Mouse (Mus musculus): ENCODE data around the gene Zdhhc17. TPM values are rescaled to one million over a fixed set of nuclear protein-coding genes. Genes with fewer than 3 reads are reported as not detected.
A peak's percentile ranks its signal among the peaks of the same experiment; 100 is the strongest.

The Zdhhc17 gene
- polyA plus RNA-seq (2016; fragmentation: Nextera tagmentation; extraction: Ambion mirVana), result 28.9 and 32.1 TPM in 2 replicates

- Histone ChIP-seq H3K9me3 (replicated peaks) (no peaks in the 10 kb centered on the region), H3K36me3 (no peaks in the 10 kb centered on the region; the same call in 1 of the 2 replicates), H3K27ac (replicated peaks) (peak within 1 kb of the TSS; percentile 100), H3K4me1 (peaks cover 43% of the 10 kb centered on the region), H3K4me3 (peak within 1 kb of the TSS; percentile 92), H3K27me3 (ENCODE audit: low read depth, poor library complexity, severe bottlenecking) (no peaks in the 10 kb centered on the region)
- under 1% methylated on average over 111 of the region's 112 CpGs for WGBS
- peak; percentile 94 for DNase-seq (ENCODE audit: low spot score)
These were observed at the start of gene Zdhhc17 for GRCm38 (mm10) chr10:111009641-111010479. Gene Zdhhc17 (minus strand): TSS chr10:111010140.

GRCm38 (mm10) chr10:111055770-111056169 is 45.8 kb upstream of the Zdhhc17 start:
- H3K27me3 ChIP-seq (ENCODE audit: low read depth, poor library complexity, severe bottlenecking), result no peaks in the 10 kb centered on the region
- peaks cover 23% of the 10 kb centered on the region for H3K4me1 ChIP-seq
- WGBS, result 50% methylated on average over 4 of the region's 4 CpGs
- peak overlapping the region; percentile 59 for H3K27ac ChIP-seq (replicated peaks)
- no peak for DNase-seq (ENCODE audit: low spot score)
- no peaks in the 10 kb centered on the region for H3K36me3 ChIP-seq
- H3K4me3 ChIP-seq, result no peak overlapping the region
- no peaks in the 10 kb centered on the region for H3K9me3 ChIP-seq (replicated peaks)

DNA sequence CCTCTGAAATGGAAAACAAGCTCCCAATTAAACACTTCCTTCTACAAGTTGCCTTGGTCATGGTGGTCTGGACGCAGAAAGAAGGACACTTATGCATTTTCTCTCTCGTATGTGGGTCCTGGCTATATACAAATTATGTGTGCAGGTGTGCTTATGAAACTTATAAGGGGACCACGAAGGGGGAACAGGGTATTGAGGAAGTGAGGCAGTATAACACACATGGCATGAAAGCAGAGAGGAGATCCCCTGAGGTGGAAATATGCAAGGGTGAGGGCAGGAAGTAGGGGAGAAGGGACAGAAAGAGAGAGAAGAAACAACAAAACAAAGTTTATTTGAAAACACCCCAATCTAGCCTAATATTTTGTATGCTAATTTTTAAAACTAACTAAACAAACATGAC is 41.7 kb upstream of the Zdhhc17 start:
- 92% methylated on average over 3 of the region's 3 CpGs for whole genome bisulfite sequencing
- no peak for DNase-seq (ENCODE audit: low spot score)
- Histone ChIP-seq H3K27ac (replicated peaks) (no peak overlapping the region), H3K27me3 (ENCODE audit: low read depth, poor library complexity, severe bottlenecking) (no peaks in the 10 kb centered on the region), H3K4me3 (no peak overlapping the region), H3K4me1 (peaks cover 23% of the 10 kb centered on the region), H3K9me3 (replicated peaks) (no peaks in the 10 kb centered on the region), H3K36me3 (no peaks in the 10 kb centered on the region)

GRCm38 (mm10) chr10:111050511-111050910 is 40.6 kb upstream of the Zdhhc17 start:
- no peak overlapping the region for H3K4me3 ChIP-seq
- WGBS, result 89% methylated on average over 4 of the region's 4 CpGs
- peaks cover 13% of the 10 kb centered on the region for H3K4me1 ChIP-seq
- H3K27me3 ChIP-seq (ENCODE audit: low read depth, poor library complexity, severe bottlenecking), result no peaks in the 10 kb centered on the region
- DNase-seq (ENCODE audit: low spot score), result no peak
- H3K27ac ChIP-seq (replicated peaks), result no peak overlapping the region
- H3K36me3 ChIP-seq, result no peaks in the 10 kb centered on the region
- H3K9me3 ChIP-seq (replicated peaks), result no peaks in the 10 kb centered on the region

DNA sequence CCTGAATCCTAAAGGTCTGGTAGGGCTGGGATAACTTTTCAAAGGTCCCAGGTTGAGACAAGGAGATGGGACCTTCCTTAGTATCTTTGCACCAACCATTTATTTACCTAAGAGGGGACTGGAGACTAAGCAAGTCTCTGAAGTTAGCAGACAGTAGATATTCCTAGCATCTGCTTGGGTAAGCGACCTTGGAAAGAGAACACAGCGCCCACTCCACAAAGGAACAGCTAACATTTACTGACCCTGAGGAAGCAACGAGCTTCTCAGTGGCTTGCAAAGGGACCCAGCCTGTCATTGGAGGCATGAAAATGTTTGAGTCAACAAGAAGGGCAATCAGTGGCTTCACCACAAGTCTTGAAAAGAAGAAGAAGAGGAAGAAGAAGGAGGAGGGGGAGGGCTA is 40.1 kb upstream of the Zdhhc17 start:
- H3K27ac ChIP-seq (replicated peaks), result no peak overlapping the region
- no peaks in the 10 kb centered on the region for H3K27me3 ChIP-seq (ENCODE audit: low read depth, poor library complexity, severe bottlenecking)
- DNase-seq (ENCODE audit: low spot score), result no peak
- H3K4me3 ChIP-seq, result no peak overlapping the region
- peaks cover 9% of the 10 kb centered on the region for H3K4me1 ChIP-seq
- WGBS, result 83% methylated on average over 3 of the region's 3 CpGs
- no peaks in the 10 kb centered on the region for H3K9me3 ChIP-seq (replicated peaks)
- no peaks in the 10 kb centered on the region for H3K36me3 ChIP-seq

DNA sequence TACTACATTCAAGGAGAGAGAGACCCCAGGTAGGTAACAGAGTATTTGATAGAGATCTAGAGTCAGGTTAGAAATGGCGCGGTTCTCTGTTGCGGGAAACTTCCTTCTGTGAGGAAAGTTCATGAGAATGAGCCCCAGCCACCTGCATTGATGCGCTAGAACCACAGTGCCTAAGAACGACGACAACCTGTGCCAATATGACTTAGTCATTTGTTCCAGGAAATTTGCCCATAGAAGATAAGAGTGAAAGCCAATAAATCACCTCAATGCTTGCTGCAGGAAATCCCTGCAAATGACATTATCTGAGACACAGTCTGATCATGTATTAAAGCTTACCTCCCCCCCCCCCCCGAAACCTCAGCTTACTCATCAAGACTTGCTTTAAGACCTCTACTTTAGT is 38.0 kb upstream of the Zdhhc17 start:
- Histone ChIP-seq H3K27me3 (ENCODE audit: low read depth, poor library complexity, severe bottlenecking) (no peaks in the 10 kb centered on the region), H3K9me3 (replicated peaks) (peaks cover 10% of the 10 kb centered on the region), H3K4me1 (no peaks in the 10 kb centered on the region), H3K36me3 (no peaks in the 10 kb centered on the region), H3K27ac (replicated peaks) (no peak overlapping the region), H3K4me3 (no peak overlapping the region)
- 89% methylated on average over 7 of the region's 7 CpGs for WGBS
- no peak for DNase-seq (ENCODE audit: low spot score)

- Histone ChIP-seq H3K36me3 (no peaks in the 10 kb centered on the region), H3K4me3 (no peak overlapping the region), H3K4me1 (no peaks in the 10 kb centered on the region), H3K9me3 (replicated peaks) (peaks cover 10% of the 10 kb centered on the region), H3K27ac (replicated peaks) (no peak overlapping the region), H3K27me3 (ENCODE audit: low read depth, poor library complexity, severe bottlenecking) (no peaks in the 10 kb centered on the region)
- WGBS, result 90% methylated on average over 7 of the region's 7 CpGs
- no peak for DNase-seq (ENCODE audit: low spot score)
These were observed 30.2 kb upstream of the Zdhhc17 start for GRCm38 (mm10) chr10:111040078-111040656.

DNA sequence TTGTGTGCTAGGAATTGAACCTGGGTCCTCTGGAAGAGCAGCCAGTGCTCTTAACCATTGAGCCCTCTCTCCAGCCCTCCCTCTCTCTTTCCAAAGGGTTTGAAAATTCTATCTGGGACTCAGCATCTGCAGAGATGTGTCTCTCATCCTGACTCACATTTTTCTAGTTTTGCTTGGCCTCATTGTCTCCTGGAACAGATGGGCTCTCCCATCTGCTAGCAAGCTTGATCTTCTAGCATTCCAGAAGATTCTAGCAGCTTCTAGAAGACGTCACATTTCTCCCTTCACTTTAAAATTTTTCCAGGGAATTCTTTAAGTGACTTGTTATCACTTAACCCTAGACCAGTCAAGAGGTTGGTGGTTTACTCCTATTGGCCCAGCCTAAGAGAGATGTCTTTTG is 26.9 kb upstream of the Zdhhc17 start:
- Histone ChIP-seq H3K27me3 (ENCODE audit: low read depth, poor library complexity, severe bottlenecking) (no peaks in the 10 kb centered on the region), H3K4me3 (no peak overlapping the region), H3K4me1 (peaks cover 1% of the 10 kb centered on the region), H3K9me3 (replicated peaks) (no peaks in the 10 kb centered on the region), H3K36me3 (no peaks in the 10 kb centered on the region), H3K27ac (replicated peaks) (no peak overlapping the region)
- WGBS, result 80% methylated on average over 1 of the region's 1 CpGs
- DNase-seq (ENCODE audit: low spot score), result no peak

DNA sequence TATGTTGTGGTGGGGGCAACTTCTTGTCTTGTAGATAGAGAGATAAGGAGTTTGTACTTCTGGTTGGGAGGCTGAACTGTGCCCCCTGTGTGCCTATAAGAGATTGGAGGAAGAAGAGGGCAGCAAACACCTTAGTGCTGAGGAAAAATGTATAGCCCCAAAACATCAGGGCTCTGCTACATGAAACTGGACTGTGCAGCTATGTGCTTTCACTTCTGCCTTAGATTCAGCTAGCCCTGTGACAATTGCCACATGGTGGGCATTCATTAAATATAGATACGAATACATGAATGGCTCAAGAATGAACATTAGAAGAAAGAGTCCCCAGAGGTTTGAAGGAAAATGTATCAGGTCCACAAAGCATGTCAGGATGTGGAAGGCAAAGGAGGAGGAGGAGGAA is 25.2 kb upstream of the Zdhhc17 start:
- no peak for DNase-seq (ENCODE audit: low spot score)
- Histone ChIP-seq H3K9me3 (replicated peaks) (no peaks in the 10 kb centered on the region), H3K4me3 (no peak overlapping the region), H3K27me3 (ENCODE audit: low read depth, poor library complexity, severe bottlenecking) (no peaks in the 10 kb centered on the region), H3K4me1 (peaks cover 8% of the 10 kb centered on the region), H3K36me3 (no peaks in the 10 kb centered on the region), H3K27ac (replicated peaks) (no peak overlapping the region)
- WGBS, result 93% methylated on average over 1 of the region's 1 CpGs

- WGBS, result 41% methylated on average over 20 of the region's 20 CpGs
- Histone ChIP-seq H3K4me3 (peak overlapping the region; percentile 37), H3K27me3 (ENCODE audit: low read depth, poor library complexity, severe bottlenecking) (no peaks in the 10 kb centered on the region), H3K9me3 (replicated peaks) (no peaks in the 10 kb centered on the region), H3K36me3 (no peaks in the 10 kb centered on the region), H3K27ac (replicated peaks) (no peak overlapping the region; the same call in 1 of the 2 replicates), H3K4me1 (peaks cover 8% of the 10 kb centered on the region)
- DNase-seq (ENCODE audit: low spot score), result no peak
These were observed 21.8 kb upstream of the Zdhhc17 start for GRCm38 (mm10) chr10:111031511-111032365.

DNA sequence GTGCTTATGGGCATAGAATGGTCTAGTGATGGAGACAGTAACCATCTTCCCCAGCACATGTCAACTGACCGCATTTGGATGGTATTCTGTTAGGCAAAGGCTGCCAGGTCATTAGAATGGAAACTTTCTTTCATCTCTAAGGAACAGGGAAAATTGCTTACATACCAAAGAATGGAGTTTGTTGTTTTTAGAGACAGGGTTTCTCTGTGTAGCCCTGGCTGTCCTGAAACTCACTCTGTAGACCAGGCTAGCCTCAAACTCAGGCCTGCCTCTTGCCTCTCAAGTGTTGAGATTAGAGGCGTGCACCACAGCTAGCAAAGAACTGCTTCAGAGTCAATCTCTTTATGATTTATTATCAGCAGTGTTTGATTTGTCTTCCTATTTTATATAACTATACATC is 20.9 kb upstream of the Zdhhc17 start:
- H3K9me3 ChIP-seq (replicated peaks), result no peaks in the 10 kb centered on the region
- H3K27ac ChIP-seq (replicated peaks), result no peak overlapping the region
- H3K36me3 ChIP-seq, result no peaks in the 10 kb centered on the region
- no peaks in the 10 kb centered on the region for H3K27me3 ChIP-seq (ENCODE audit: low read depth, poor library complexity, severe bottlenecking)
- 85% methylated on average over 2 of the region's 2 CpGs for WGBS
- H3K4me3 ChIP-seq, result no peak overlapping the region
- DNase-seq (ENCODE audit: low spot score), result no peak
- peaks cover 8% of the 10 kb centered on the region for H3K4me1 ChIP-seq

- no peaks in the 10 kb centered on the region for H3K27me3 ChIP-seq (ENCODE audit: low read depth, poor library complexity, severe bottlenecking)
- no peaks in the 10 kb centered on the region for H3K4me1 ChIP-seq
- H3K27ac ChIP-seq (replicated peaks), result no peak overlapping the region
- no peak for DNase-seq (ENCODE audit: low spot score)
- no peaks in the 10 kb centered on the region for H3K9me3 ChIP-seq (replicated peaks)
- WGBS, result 84% methylated on average over 6 of the region's 6 CpGs
- H3K4me3 ChIP-seq, result no peak overlapping the region
- no peaks in the 10 kb centered on the region for H3K36me3 ChIP-seq
These were observed 16.2 kb upstream of the Zdhhc17 start for GRCm38 (mm10) chr10:111026106-111026505.

Measured in midbrain, embryonic 10.5 days (tissue).